16 mouse cellular contexts compared by ENCODE assay signal in the genomic region with DNA sequence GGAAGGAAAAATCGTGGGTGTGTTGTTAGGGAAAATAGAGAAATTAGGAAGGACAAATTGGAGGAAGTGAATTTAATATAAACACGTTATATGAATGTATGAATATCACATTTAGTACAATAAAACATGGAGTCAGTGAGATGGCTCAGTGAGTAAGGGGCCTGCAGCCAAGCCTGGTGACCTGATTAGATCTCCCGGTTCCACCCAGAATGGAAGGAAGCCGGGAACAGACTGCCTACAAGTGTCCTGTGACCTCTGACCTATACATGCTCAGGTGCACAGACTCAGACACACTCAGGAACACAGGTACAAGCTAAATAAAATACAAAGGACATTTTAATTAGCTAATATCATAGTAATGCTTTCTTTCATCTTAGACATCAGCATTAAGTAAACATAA.
"Had no signal": no experiment of that assay in that cellular context is flagged by ENCODE, and none has a peak within 500 bp of the region (broad histone marks: within the 10 kb centered on the region; RNA-seq: fewer than 3 reads in every experiment).

No protein-coding gene starts in this region.

- H3K36me3 ChIP-seq: neural tube, embryonic 13.5 days; neural tube, embryonic 15.5 days; stomach, embryonic 15.5 days had no signal

- H3K4me1 ChIP-seq: neural tube, embryonic 13.5 days; neural tube, embryonic 15.5 days; stomach, embryonic 15.5 days had no signal

- DNase-seq: retina, postnatal 1 day; right cerebral cortex, adult 18-20 months; right cerebral cortex, postnatal 14 days; right cerebral cortex, postnatal 25 days; right cerebral cortex, postnatal 4 days; spleen, adult 18-20 months; thymus, adult 18-20 months; thymus, adult 2 months; thymus, postnatal 14 days; thymus, postnatal 25 days; thymus, postnatal 36 days; thymus, postnatal 4 days had no signal

- H3K9ac ChIP-seq: neural tube, embryonic 13.5 days; neural tube, embryonic 15.5 days; stomach, embryonic 15.5 days had no signal

- H3K4me3 ChIP-seq: neural tube, embryonic 13.5 days; neural tube, embryonic 15.5 days; stomach, embryonic 15.5 days had no signal

- H3K27ac ChIP-seq: neural tube, embryonic 13.5 days; neural tube, embryonic 15.5 days; stomach, embryonic 15.5 days; stomach, postnatal 0 days had no signal

- H3K9me3 ChIP-seq: neural tube, embryonic 13.5 days; neural tube, embryonic 15.5 days; stomach, embryonic 15.5 days had no signal

- H3K27me3 ChIP-seq: neural tube, embryonic 13.5 days; neural tube, embryonic 15.5 days; stomach, embryonic 15.5 days had no signal
